Mouse (Mus musculus): Measurements from ENCODE around the gene Esrrb. TPM values are rescaled to one million over a fixed set of nuclear protein-coding genes. Genes with fewer than 3 reads are reported as not detected.

Esrrb gene
- total RNA-seq, 1 experiment from 2014 or later = not detected

- ATAC-seq (replicated peaks in 1 of 2; ENCODE audit: insufficient read depth in 1 of 2, low FRiP score in 2 of 2, low TSS enrichment in 1 of 2, low read depth in 1 of 2, poor library complexity in 2 of 2, severe bottlenecking in 2 of 2) = no peak
Observed at GRCm38 (mm10) chr12:86394773-86395172, 33.9 kb downstream of the Esrrb start.

- ATAC-seq (replicated peaks in 1 of 2; ENCODE audit: insufficient read depth in 1 of 2, low FRiP score in 2 of 2, low TSS enrichment in 1 of 2, low read depth in 1 of 2, poor library complexity in 2 of 2, severe bottlenecking in 2 of 2) = no peak
Observed at GRCm38 (mm10) chr12:86395326-86395725, 34.4 kb downstream of the Esrrb start.

- no peak for ATAC-seq (replicated peaks in 1 of 2; ENCODE audit: insufficient read depth in 1 of 2, low FRiP score in 2 of 2, low TSS enrichment in 1 of 2, low read depth in 1 of 2, poor library complexity in 2 of 2, severe bottlenecking in 2 of 2)
Observed at GRCm38 (mm10) chr12:86398762-86399161, 37.8 kb downstream of the Esrrb start.

- ATAC-seq (replicated peaks in 1 of 2; ENCODE audit: insufficient read depth in 1 of 2, low FRiP score in 2 of 2, low TSS enrichment in 1 of 2, low read depth in 1 of 2, poor library complexity in 2 of 2, severe bottlenecking in 2 of 2) = peak; percentile 65 to 69; a peak in 3 of 4 replicates
Observed at GRCm38 (mm10) chr12:86402718-86403117, 41.8 kb downstream of the Esrrb start.

- peak in 1 of 2 experiments; percentile 36; a peak in 1 of 4 replicates for ATAC-seq (replicated peaks in 1 of 2; ENCODE audit: insufficient read depth in 1 of 2, low FRiP score in 2 of 2, low TSS enrichment in 1 of 2, low read depth in 1 of 2, poor library complexity in 2 of 2, severe bottlenecking in 2 of 2)
Observed at GRCm38 (mm10) chr12:86421490-86421904, 60.6 kb downstream of the Esrrb start.

- ATAC-seq (replicated peaks in 1 of 2; ENCODE audit: insufficient read depth in 1 of 2, low FRiP score in 2 of 2, low TSS enrichment in 1 of 2, low read depth in 1 of 2, poor library complexity in 2 of 2, severe bottlenecking in 2 of 2) = no peak; a peak in 1 of 4 replicates
Observed at GRCm38 (mm10) chr12:86422166-86422910, 61.4 kb downstream of the Esrrb start.

GRCm38 (mm10) chr12:86423102-86423501 is 62.2 kb downstream of the Esrrb start:
- ATAC-seq (replicated peaks in 1 of 2; ENCODE audit: insufficient read depth in 1 of 2, low FRiP score in 2 of 2, low TSS enrichment in 1 of 2, low read depth in 1 of 2, poor library complexity in 2 of 2, severe bottlenecking in 2 of 2) = no peak

GRCm38 (mm10) chr12:86427585-86427984 is 66.7 kb downstream of the Esrrb start:
- ATAC-seq (replicated peaks in 1 of 2; ENCODE audit: insufficient read depth in 1 of 2, low FRiP score in 2 of 2, low TSS enrichment in 1 of 2, low read depth in 1 of 2, poor library complexity in 2 of 2, severe bottlenecking in 2 of 2) = no peak

GRCm38 (mm10) chr12:86431671-86432070 is 70.8 kb downstream of the Esrrb start:
- no peak for ATAC-seq (replicated peaks in 1 of 2; ENCODE audit: insufficient read depth in 1 of 2, low FRiP score in 2 of 2, low TSS enrichment in 1 of 2, low read depth in 1 of 2, poor library complexity in 2 of 2, severe bottlenecking in 2 of 2)

GRCm38 (mm10) chr12:86433371-86433821 is 72.5 kb downstream of the Esrrb start:
- ATAC-seq (replicated peaks in 1 of 2; ENCODE audit: insufficient read depth in 1 of 2, low FRiP score in 2 of 2, low TSS enrichment in 1 of 2, low read depth in 1 of 2, poor library complexity in 2 of 2, severe bottlenecking in 2 of 2) = peak; percentile 67 to 74

- ATAC-seq (replicated peaks in 1 of 2; ENCODE audit: insufficient read depth in 1 of 2, low FRiP score in 2 of 2, low TSS enrichment in 1 of 2, low read depth in 1 of 2, poor library complexity in 2 of 2, severe bottlenecking in 2 of 2) = no peak
Observed at GRCm38 (mm10) chr12:86435651-86436050, 74.7 kb downstream of the Esrrb start.

- no peak for ATAC-seq (replicated peaks in 1 of 2; ENCODE audit: insufficient read depth in 1 of 2, low FRiP score in 2 of 2, low TSS enrichment in 1 of 2, low read depth in 1 of 2, poor library complexity in 2 of 2, severe bottlenecking in 2 of 2)
Observed at GRCm38 (mm10) chr12:86450848-86451247, 89.9 kb downstream of the Esrrb start.

- ATAC-seq (replicated peaks in 1 of 2; ENCODE audit: insufficient read depth in 1 of 2, low FRiP score in 2 of 2, low TSS enrichment in 1 of 2, low read depth in 1 of 2, poor library complexity in 2 of 2, severe bottlenecking in 2 of 2) = no peak
Observed at GRCm38 (mm10) chr12:86455009-86455408, 94.1 kb downstream of the Esrrb start.

- ATAC-seq (replicated peaks in 1 of 2; ENCODE audit: insufficient read depth in 1 of 2, low FRiP score in 2 of 2, low TSS enrichment in 1 of 2, low read depth in 1 of 2, poor library complexity in 2 of 2, severe bottlenecking in 2 of 2) = no peak
Observed at GRCm38 (mm10) chr12:86462742-86463470, 102.0 kb downstream of the Esrrb start.

GRCm38 (mm10) chr12:86464385-86464784 is 103.5 kb downstream of the Esrrb start:
- no peak for ATAC-seq (replicated peaks in 1 of 2; ENCODE audit: insufficient read depth in 1 of 2, low FRiP score in 2 of 2, low TSS enrichment in 1 of 2, low read depth in 1 of 2, poor library complexity in 2 of 2, severe bottlenecking in 2 of 2)

GRCm38 (mm10) chr12:86466180-86466579 is 105.3 kb downstream of the Esrrb start:
- no peak for ATAC-seq (replicated peaks in 1 of 2; ENCODE audit: insufficient read depth in 1 of 2, low FRiP score in 2 of 2, low TSS enrichment in 1 of 2, low read depth in 1 of 2, poor library complexity in 2 of 2, severe bottlenecking in 2 of 2)

GRCm38 (mm10) chr12:86469919-86470318 is 109.0 kb downstream of the Esrrb start:
- no peak for ATAC-seq (replicated peaks in 1 of 2; ENCODE audit: insufficient read depth in 1 of 2, low FRiP score in 2 of 2, low TSS enrichment in 1 of 2, low read depth in 1 of 2, poor library complexity in 2 of 2, severe bottlenecking in 2 of 2)

- ATAC-seq (replicated peaks in 1 of 2; ENCODE audit: insufficient read depth in 1 of 2, low FRiP score in 2 of 2, low TSS enrichment in 1 of 2, low read depth in 1 of 2, poor library complexity in 2 of 2, severe bottlenecking in 2 of 2) = no peak
Observed at GRCm38 (mm10) chr12:86470912-86471311, 110.0 kb downstream of the Esrrb start.

Data from hematopoietic stem cell, adult 5-6 weeks (primary cell).